Mouse (Mus musculus) testis, postnatal 14 days (tissue): ENCODE measurements around the gene Pptc7.
"Not testable (repeated sequence)": the region's sequence is repeated elsewhere in the genome, so short reads cannot be mapped to it uniquely, and the experiment has no call there.

Experiments used
- DNase-seq: peaks from one replicate; pipeline ENCODE4 v3.0.0; 2021; ENCODE audit warnings: low spot score

Pptc7 gene

DNA sequence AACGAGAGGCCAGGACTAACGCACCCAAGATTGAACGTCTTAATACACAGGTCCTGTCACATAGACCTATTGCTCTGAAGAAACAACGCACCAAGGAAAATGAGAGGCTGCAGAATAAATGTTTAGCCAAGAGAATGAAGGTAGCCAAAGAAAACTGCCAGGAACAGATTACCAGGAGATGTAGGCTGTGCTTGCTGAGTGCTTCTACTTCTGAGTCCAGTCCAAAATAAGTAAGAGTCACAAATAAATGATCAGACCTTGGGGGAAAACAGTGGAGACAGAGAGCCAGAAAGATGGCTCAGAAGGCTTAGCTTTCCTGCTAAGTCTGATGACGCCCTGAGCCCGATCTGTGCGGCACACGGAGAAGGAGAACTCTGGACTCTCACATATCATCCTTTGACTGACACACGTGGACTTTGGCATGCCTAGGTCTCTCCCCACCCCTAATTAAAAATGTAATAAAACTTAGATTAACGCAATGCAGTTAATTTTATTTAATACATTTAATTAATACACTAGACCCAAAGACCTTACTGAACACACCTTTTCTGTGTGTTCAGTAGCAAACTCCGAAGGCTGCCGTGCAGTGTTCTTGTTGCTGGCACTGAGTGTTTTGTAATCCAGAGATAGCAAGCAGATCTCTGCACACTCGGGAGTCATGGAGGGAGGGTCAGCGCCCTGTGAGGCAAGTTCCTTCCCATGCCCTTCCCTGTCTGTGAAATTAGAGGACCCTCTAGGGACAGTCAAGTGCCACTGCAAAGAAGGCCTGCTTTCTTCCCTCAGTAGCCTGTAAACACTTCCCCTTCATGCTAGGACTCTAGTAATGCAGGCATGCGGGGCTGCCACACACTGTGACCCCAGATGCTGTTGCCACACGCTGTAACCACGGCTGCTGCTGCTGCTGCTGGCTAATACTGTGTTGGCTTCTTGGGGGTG is 18.9 kb downstream of the Pptc7 start:
- no peak for DNase-seq

DNA sequence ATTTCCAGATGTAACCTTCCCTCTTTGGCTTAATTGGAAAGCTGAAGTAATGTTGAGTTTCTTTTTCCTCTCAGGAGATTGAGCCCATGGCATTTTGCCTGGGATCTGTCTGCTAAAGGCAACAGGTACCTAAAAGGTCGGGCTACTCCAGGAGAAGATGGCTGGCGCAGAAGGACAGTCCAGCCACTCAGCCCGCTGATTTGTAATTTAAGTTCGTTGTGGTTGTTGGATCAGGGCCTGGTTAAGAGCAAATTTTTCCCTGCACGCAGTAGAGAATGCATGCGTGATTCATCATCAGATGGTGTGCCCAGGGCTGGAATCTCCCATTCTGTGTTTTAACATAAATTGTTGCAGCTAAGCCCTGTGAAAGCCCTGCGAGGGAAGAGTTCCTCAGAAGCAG is 19.8 kb downstream of the Pptc7 start:
- no peak for DNase-seq

DNA sequence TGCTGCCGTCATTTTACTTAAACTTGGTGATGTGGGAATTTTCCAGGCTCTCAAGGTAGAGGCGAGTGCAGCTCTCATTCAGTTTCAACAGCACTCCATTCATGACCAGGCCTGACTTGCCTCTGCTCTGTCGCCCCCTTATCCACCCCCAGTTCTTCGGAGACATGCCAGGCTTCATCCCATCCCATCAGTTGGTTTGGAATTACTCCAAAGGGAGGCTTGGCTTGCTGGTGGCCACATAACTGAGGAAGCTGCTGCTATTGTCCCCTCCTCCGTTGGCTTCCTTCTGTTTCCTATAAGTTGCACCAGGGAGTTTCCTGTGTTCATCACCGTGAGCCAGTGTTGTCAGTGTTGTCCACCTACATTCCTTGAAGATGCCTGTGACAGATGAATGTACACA is 20.4 kb downstream of the Pptc7 start:
- no peak for DNase-seq

DNA sequence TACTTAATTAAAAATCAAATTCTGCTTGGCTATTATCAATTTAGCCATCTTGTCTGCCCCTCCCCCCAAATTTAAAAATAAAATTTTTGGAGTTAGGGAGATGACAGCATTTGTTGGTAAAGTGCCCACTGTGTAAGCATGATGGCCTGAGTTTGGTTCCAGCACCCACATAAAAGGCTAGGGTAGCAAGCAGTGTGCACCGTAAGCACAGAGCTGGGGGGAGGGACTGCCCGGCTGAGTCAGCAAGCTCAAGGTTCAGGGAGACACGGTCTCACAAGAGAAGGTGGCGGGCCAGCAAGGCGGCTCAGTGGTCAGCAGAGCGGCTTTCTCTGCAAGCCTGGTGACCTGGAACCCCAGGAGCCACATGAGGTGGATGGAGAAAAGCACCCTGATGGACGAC is 21.3 kb downstream of the Pptc7 start:
- DNase-seq: no peak

DNA sequence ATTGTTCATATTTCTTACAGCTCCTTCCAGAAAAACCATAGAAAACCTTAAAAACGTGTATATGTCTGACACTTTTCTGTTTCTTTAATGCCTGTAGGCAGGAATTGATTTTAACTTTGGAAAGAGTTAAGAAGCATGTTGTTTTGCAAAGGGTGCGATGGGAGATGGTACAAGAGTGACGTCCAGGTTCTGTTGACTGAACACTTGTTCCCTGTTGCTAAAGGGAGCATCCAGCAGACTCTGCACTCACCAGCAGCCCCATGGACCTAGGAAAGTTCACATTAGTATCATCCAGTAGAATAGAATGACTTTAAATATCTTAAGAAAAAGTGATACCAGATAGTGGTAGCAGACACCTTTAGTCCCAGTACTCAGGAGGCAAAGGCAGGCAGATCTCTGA is 22.4 kb downstream of the Pptc7 start:
- DNase-seq: no peak

DNA sequence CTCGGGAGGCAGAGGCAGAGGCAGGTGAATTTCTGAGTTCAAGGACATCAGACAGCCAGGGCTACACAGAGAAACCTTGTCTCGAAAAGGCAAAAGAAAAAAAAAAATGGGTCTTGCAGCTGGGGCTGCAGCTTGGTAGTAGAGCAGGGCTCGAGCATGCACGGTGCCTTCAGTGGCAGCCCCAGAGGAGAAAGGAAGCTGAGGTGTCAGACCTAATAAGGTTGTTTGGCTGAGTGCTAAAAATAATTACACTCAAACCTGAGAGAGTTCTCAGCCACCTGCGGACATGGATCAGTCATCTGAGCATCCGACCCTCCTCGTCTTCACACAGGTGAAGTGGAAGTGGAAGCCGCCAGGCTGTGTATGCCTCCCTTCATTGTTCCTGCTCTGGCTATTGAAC is 26.5 kb downstream of the Pptc7 start:
- no peak for DNase-seq

DNA sequence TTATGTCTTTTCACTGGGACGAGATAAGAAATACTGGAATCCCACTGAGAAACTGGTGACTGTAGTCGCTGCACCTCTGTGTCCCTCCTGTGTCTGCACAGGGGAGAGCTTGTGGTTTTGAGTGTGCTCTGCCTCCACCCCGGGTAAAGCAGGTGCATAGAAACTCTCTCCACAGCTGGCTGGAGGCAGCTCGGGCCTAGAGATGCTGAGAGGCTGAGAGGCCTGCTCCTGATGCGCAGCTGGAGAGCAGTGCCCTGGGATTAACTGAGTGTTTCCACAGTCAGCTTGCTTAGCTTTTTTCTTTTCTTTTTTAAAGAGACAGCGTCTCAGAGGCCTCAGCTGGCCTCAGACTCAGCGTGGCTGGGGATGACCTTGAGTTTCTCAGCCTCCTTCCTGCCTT is 27.5 kb downstream of the Pptc7 start:
- no peak for DNase-seq

DNA sequence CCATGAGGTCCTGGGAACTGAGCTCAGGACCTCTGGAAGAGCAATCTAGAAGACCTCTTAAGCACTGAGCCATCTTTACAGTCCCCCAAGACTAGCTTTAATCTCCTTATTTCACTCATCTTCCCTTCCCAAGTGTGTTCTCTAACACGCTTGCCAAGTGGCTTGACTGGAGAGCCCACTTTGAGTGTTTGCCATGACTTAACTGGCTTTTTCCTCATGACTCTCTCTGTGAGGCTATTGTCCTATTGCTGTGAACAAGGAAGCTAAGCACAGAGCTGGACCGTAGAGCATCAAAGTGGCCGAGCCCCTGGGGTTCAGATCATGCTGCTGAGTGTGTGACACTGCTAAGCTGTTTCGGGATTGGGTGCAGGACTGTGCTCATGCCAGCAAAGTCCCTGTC is 28.2 kb downstream of the Pptc7 start:
- DNase-seq: no peak

DNA sequence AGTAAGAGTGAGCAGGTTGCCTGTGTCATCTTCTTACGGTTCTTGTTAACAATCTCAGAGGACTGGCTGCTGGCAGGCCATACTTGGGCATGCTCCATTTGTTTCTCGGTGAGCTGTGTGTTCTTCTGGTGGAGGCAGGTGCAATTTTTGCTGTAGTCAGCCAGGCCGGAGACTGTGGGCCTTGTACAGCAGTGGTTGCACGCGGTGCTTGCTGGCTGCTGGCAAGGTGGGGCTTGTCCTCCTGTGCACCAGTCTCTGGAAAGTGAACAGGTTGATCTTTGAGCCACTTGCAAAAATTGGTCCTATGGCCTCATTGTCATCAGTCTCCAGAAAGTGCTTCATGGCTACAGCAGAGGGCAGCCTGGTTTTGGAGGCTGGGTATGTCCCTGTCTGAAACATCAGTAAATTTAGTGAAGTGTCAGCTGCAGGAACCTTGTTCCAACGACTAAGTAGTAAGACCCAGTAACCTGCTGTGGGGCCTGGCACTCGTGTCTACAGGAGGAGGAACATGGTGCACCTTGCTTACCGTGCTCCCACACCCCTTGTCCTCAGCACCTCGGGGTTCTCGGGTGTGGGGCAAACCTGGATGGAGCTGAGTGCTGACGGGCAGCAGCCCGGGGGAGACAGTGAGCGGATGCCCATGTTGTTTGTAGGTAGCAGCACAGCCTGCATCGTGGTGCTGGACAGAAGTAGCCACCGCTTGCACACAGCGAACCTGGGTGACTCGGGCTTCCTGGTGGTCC is 28.9 kb downstream of the Pptc7 start:
- DNase-seq: no peak

DNA sequence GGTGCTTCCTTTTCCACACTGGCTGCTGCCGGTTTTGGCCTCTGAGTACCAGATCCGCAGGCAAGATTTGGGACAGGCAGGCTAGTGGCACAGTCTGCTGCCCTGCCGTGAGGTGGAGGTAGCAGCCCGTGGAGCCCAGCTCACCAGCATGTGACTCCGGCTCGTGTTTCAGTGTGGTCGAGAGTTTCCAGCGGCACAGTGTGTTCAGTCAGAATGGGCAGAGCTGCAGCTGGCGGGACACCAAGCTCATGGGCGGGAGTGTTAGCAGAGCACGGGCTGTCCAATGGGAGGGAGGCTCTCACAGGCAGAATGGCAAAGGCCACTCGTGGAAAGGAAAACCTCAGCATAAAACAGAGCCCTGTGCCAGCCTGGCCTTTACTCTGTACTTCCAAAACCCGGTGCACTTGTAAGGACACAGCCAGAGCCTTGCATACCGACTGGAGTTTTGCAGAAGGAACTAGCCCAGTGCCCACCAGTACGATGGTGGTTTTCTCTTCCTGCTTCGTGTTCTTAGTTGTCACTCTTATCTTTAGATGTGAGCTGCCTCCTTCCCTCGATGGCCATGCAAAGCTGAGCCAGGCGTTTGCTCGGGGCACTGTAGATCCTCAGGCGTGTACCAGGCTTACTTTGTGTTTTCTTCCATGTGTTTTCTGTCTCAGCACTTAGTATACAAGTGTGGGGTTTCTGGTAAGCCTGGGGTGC is 31.0 kb downstream of the Pptc7 start:
- DNase-seq: peak; percentile 87

DNA sequence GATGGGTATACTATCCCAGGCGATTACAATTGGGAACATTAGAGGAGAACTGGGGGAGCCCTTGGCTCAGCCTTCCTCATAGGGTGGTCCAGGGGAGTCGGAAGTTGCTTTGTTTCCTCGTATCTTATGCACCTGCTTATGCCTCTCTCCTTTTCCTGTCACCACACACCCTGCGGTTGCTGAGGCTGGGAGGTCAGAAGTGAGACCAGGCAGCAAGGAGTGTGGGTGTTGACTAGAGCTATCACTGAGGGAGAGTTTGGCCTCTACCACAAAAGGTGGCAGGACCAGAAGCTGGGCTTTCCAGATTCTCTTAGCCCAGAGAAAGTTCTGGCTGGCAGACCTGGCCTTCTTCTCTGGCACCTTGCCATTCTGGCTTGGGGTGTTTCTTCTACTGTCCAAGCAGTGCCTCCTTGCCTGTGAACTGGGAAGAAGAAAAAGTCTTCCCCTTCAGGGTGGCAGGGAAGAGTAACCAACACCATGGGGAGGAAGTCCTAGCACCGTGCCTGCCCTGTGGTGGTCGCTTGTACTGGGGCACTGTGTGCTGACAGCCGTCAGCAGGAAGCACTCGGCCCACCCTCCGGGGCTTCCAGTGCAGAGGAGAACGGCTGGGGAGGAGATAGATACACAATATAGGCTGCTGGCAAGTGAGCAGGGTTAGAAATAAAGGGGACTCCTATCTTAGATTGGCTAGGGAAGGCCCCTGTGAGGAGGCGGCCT is 33.3 kb downstream of the Pptc7 start:
- no peak for DNase-seq

DNA sequence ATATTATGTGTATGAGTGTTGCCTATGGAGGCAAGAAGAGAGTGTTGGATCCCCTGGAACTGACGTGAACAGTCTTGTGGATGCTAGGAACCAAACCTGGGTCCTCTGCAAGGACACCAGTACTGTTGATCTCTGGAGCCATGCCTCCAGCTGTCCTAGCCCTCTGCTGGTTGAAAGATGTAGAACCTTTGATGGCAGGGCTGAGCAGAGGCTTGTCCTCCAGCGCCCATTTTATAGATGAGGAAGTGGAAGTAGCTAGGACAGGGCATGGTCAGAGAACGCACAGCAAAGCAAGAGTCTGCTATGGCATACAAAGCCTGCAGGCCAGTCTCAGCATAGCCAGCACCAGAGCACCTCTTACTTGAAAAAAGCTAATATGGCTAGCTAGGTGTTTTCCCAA is 33.9 kb downstream of the Pptc7 start:
- no peak for DNase-seq

DNA sequence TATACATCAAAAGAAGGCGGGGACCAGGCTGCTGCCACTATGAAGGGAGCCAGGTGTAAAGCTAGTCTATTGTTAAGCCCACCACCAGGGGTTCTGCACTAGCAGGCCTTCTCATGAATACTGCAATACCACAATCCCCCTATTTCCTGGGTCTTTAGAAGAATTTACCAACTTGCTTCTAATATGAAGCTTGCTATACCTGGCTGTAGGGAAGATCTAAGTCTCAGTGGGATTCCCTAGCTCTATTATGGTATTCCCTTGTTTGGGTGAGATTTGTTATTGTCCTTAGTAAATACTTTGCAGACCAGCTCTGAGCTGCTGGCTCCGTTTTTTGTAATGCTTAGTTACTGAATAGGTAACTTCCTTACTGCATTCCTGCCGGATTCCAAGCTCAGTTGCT is 34.8 kb downstream of the Pptc7 start:
- not testable (repeated sequence) for DNase-seq

DNA sequence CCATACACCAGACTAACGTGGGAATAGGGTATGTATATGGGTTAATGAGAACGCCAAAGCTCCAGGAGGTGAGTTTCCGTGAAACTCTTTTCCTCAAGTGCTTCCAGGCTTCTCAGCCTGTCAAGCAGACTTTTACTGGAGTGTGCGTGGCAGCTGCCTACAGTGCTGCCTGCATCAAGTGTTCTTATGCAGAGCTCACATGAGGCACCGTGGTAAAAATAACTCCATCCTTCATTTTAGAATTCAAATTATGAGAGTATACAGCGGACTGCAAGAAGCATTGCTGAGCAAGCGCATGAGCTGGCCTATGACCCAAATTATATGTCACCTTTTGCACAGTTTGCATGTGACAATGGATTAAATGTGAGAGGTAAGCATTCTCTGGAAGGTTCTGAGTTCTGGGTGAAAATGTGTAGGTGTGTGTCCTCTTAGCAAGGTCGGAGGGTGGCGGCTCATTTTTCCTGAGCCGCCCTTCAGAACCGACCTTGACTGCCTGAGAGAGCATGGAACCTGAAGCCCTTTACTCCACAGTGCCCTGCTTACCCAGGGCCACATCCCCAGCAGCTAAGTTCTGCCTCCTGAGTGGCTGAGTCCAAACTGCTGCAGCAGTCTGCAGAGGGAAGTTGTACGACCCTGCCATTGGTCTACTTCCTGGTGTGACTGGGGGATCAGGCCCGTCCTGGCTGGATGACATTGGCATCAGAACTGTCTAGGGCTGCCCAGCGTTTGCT is 35.5 kb downstream of the Pptc7 start:
- DNase-seq: no peak

DNA sequence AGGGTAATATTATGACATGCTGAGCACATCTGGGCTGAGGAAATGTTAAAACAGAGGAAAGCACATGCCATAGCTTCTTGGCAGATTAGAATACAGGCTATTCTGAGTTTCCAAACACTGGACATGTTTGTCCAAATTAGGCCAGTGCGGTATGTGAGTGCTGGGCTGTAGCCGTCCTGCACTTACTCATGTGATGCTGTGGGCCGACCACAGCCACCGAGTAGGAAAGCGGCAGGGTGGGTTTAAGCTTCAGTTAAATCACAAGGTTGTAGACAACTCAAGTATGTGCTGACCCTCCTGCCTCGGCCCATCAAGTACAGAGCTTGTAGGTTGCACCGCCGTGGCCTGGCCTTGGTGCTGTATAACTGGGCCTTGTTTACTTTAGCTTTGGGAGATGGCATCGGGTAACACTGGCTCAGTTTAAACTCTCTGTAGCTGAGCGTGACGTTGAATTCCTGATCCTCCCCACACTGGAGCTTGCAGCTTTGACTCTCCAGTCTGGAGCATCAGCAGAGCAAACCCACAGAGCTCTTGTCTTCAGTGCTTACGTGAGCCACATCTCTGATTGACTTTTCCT is 36.1 kb downstream of the Pptc7 start:
- DNase-seq: no peak

DNA sequence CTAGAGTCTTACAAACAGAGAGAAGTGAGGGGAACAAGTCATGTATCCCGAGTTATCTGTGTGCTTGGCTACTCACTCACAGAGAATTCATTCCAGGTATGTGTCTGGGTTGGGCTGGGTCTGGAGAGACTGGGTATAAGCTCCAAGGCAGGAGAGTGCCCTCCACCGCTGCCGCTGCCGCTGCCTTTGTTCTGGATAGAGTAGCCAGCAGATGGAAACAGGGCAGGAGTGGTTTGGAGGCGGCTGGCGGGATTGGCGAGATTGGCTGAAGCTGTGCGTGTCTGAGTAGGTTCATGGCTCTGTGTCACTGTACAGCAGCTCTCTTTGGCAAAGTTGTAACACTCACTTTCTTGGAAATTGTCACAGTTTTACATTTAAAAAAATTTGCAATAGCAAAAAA is 39.4 kb downstream of the Pptc7 start:
- DNase-seq: no peak

DNA sequence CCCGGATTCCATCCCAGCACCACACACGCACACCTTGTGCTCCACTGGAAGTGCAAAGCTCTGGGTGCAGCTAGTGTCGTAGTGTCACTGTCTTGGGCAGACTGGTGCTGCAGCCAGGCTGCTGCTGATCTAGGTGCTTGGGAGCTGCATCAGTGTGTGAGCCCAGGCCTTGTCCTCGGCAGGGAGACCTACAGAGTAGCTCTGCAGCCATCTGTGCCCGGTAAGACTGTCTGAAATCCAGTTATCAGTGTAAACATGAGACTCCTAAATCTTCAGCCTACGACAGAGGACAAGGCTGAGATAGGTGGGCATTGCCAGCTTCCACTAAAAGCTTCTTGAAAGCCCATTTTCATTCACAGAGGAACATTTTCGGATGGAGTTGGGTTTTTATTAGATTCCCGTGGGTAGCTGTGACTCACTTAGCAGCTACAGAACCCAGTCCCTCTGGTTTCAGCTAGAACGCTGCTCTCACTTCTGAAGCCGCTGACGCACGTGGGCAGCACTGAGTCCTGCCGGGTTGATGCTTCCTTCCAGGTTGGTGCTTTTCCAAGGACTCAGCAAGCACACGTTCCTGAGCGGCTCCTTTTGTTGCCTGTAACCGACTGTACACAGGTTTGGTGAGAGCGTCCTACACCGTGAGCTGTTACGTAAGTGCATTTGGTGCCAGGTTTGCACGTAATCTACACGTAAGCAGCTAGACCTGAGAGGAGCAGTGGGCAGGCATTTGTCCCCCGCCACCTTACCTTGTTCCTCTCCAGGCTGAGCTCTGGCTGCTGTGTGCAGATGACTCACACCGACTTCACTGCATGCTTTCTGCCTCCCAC is 40.7 kb downstream of the Pptc7 start:
- DNase-seq: no peak

DNA sequence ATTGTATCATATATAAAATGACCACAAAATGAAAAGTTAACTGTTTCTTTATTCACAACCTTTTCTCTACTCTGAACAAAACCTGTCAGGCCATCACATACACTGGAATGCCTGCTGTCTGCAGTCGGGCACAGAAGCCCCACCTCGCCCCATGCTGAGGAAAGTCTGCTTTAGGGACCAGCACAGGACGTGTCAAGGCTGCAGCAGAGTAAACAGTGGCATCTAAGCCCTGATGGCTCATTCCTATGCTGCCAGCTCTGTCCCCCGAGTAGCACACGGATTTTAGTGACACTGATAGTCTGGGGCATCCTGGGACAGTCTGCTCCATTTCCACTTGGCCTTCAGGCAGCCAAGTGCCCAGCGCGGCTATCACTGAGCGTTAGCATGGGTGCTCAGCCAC is 41.3 kb downstream of the Pptc7 start:
- DNase-seq: no peak

DNA sequence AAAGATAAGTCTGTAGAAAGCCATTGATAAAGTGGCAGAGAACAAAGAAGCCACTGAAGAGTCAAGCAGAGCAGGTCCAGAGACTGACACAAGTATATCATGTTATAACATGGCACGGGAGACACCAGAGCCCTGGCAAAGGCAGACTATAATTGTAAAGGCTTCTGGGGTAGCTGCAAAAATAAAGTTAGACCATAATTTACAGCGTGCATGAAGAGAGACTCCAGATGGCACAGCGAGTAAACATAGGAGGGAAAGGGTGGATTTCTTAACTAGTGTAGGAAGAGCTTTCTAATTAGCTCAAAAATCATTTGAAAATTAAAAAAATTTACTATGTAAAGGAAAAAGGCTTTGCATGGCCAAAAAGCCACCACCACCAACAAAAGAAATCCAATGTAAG is 43.1 kb downstream of the Pptc7 start:
- no peak for DNase-seq

DNA sequence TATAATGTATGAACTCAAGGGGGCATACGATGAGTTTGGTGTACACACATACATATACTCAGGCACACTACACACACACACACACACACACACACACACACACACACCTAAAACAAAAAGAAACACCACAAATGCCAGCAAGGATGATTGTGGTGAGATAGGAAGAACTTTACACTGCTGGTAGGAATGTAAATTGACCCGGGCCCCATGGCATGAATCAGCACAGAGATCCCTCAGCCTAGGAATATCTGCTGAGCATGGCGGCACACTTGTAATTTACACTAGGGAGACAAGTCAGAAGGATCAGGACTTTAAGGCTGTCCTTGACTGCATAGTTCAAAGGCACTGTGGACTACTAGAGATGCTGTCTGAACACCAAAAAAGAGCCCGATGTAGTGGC is 46.1 kb downstream of the Pptc7 start:
- DNase-seq: no peak
